Mouse (Mus musculus): Measurements from ENCODE around the gene Gpr137b. TPM values are rescaled to one million over a fixed set of nuclear protein-coding genes. Genes with fewer than 3 reads are reported as not detected.
A peak's percentile ranks its signal among the peaks of the same experiment; 100 is the strongest.
"Not testable (repeated sequence)": the region's sequence is repeated elsewhere in the genome, so short reads cannot be mapped to it uniquely, and the experiment has no call there.

Gene Gpr137b
- total RNA-seq, 4 experiments from 2014 or later = 30.3 to 46.2 (median 38.0) TPM

- DNase-seq = not testable (repeated sequence)
Observed at GRCm38 (mm10) chr13:13363536-13363935, 30.3 kb downstream of the Gpr137b start.

GRCm38 (mm10) chr13:13362261-13362660, 31.6 kb downstream of the Gpr137b start:
- DNase-seq = not testable (repeated sequence)

- peak; percentile 30 for DNase-seq
Observed at GRCm38 (mm10) chr13:13360045-13360444, 33.8 kb downstream of the Gpr137b start.

GRCm38 (mm10) chr13:13358602-13359001, 35.2 kb downstream of the Gpr137b start:
- DNase-seq = not testable (repeated sequence)

- not testable (repeated sequence) for DNase-seq
Observed at GRCm38 (mm10) chr13:13358097-13358496, 35.7 kb downstream of the Gpr137b start.

GRCm38 (mm10) chr13:13352113-13352512, 41.7 kb downstream of the Gpr137b start:
- not testable (repeated sequence) for DNase-seq

GRCm38 (mm10) chr13:13350681-13351080, 43.1 kb downstream of the Gpr137b start:
- DNase-seq = not testable (repeated sequence)

GRCm38 (mm10) chr13:13349288-13349687, 44.5 kb downstream of the Gpr137b start:
- peak; percentile 57 for DNase-seq

- DNase-seq = not testable (repeated sequence)
Observed at GRCm38 (mm10) chr13:13347634-13348412, 46.0 kb downstream of the Gpr137b start.

- not testable (repeated sequence) for DNase-seq
Observed at GRCm38 (mm10) chr13:13337361-13337760, 56.5 kb downstream of the Gpr137b start.

GRCm38 (mm10) chr13:13328876-13329275, 64.9 kb downstream of the Gpr137b start:
- peak; percentile 18 for DNase-seq

Other genes with a start within 250 kb of the Gpr137b start
- gene Prl2c5, start 211.3 kb downstream of the Gpr137b start, total RNA-seq (2022) = not detected
- 10 to 100 TPM; 37.4 to 71.1 (median 51.9) TPM for gene Nid1, start 43.5 kb upstream of the Gpr137b start, total RNA-seq (2022)
- gene Lyst, start 196.4 kb upstream of the Gpr137b start, total RNA-seq (2022) = 10 to 100 TPM; 30.0 to 50.5 (median 40.1) TPM